Mouse (Mus musculus): ENCODE results near the gene Stxbp1.

DNA sequence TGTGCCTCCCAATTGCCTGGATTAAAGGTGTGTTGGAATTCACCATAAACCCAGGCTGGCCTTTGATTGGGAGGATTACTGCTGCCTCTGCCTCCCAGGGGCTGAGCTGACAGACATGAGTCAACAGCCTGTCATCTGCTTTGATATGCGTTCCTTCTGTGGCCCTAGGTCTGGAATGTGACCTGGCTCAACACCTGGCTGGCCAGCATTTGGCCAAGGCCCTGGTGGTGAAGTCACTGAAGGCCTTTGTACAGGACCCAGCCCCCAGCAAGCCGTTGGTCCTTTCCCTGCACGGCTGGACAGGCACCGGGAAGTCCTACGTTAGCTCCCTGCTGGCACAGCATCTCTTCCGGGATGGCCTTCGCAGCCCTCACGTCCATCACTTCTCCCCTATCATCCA is 88.5 kb downstream of the Stxbp1 start:
- TF ChIP-seq EP300 (IDR thresholded peaks at IDR 0.05; ENCODE audit: low read depth) = no peak
- TF ChIP-seq CTCF (IDR thresholded peaks at IDR 0.05; ENCODE audit: low read depth) = no peak

All from liver, postnatal 0 days (tissue).